Mouse (Mus musculus): ENCODE data around the gene Rnf141. TPM values are rescaled to one million over a fixed set of nuclear protein-coding genes. Genes with fewer than 3 reads are reported as not detected.

The Rnf141 gene
- polyA plus RNA-seq, 1 experiment from 2014 or later = 41.4 TPM

DNA sequence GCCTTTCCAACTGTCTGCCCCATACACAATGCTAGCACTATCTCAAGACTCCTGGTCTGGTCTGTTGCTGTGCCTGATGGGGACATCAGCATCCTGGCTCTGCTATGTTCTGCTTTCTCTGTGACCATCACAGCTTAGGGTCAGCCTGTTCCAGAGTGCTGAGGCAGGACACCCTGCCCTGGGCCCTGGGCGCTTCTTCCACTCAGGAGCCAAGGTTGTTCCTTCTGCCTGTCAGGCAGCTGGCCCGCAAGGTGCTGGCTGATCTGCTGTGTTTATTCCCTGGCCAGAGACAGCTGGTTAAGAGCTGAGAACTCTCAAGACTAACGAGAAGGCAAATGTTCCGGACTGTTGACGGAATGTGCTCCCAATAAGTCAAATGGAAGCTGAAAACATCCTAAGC is 52.1 kb downstream of the Rnf141 start:
- Histone ChIP-seq H3K4me2 (replicated peaks) (no peak overlapping the region), H3K9ac (no peak overlapping the region), H3K36me3 (replicated peaks; ENCODE audit: control insufficient read depth, insufficient read depth) (no peaks in the 10 kb centered on the region), H3K27ac (no peak overlapping the region), H3K27me3 (ENCODE audit: control insufficient read depth, insufficient read depth, low read length) (no peaks in the 10 kb centered on the region), H3K4me1 (replicated peaks; ENCODE audit: control insufficient read depth, insufficient read depth, low read length) (no peaks in the 10 kb centered on the region), H3K9me3 (ENCODE audit: control insufficient read depth, low read length) (no peaks in the 10 kb centered on the region), H3K4me3 (replicated peaks; ENCODE audit: low read length) (no peak overlapping the region)
- 94% methylated on average over 5 of the region's 5 CpGs for WGBS
- no peak for DNase-seq (ENCODE audit: low spot score)
- ATAC-seq (ENCODE audit: low FRiP score) = no peak

DNA sequence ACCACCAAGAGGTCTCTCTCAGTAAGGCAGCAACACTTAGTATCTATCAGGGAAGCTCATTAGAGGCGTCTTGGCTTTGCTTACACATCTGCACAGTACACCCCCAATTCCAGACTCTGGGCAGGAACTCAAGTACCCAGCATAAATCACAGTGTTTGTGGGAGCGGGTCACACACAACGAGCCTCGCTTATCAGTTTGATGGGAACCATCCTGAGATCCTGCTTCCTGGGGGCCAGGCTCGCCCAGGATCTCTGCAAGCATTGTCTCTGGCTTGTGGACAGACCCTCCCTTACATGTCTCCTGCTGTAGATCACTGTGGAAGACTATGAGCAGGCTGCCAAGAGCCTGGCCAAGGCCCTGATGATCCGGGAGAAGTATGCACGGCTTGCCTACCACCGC is 53.4 kb downstream of the Rnf141 start:
- H3K36me3 ChIP-seq (replicated peaks; ENCODE audit: control insufficient read depth, insufficient read depth) = no peaks in the 10 kb centered on the region
- H3K4me2 ChIP-seq (replicated peaks) = no peak overlapping the region
- no peak overlapping the region for H3K9ac ChIP-seq
- no peaks in the 10 kb centered on the region for H3K4me1 ChIP-seq (replicated peaks; ENCODE audit: control insufficient read depth, insufficient read depth, low read length)
- no peaks in the 10 kb centered on the region for H3K27me3 ChIP-seq (ENCODE audit: control insufficient read depth, insufficient read depth, low read length)
- no peak overlapping the region for H3K4me3 ChIP-seq (replicated peaks; ENCODE audit: low read length)
- ATAC-seq (ENCODE audit: low FRiP score) = no peak
- 86% methylated on average over 8 of the region's 8 CpGs for WGBS
- no peaks in the 10 kb centered on the region for H3K9me3 ChIP-seq (ENCODE audit: control insufficient read depth, low read length)
- no peak overlapping the region for H3K27ac ChIP-seq
- no peak for DNase-seq (ENCODE audit: low spot score)

GRCm38 (mm10) chr7:110787310-110787709 is 56.9 kb downstream of the Rnf141 start:
- H3K27ac ChIP-seq = no peak overlapping the region
- 0 out of 2 replicates have a peak, but pooled peaks cover 5% of the 10 kb centered on the region for H3K4me1 ChIP-seq (replicated peaks; ENCODE audit: control insufficient read depth, insufficient read depth, low read length)
- 81% methylated on average over 6 of the region's 6 CpGs for WGBS
- H3K27me3 ChIP-seq (ENCODE audit: control insufficient read depth, insufficient read depth, low read length) = no peaks in the 10 kb centered on the region
- H3K9ac ChIP-seq = no peak overlapping the region
- no peaks in the 10 kb centered on the region for H3K9me3 ChIP-seq (ENCODE audit: control insufficient read depth, low read length)
- DNase-seq (ENCODE audit: low spot score) = no peak
- no peak overlapping the region for H3K4me3 ChIP-seq (replicated peaks; ENCODE audit: low read length)
- no peak for ATAC-seq (ENCODE audit: low FRiP score)
- H3K36me3 ChIP-seq (replicated peaks; ENCODE audit: control insufficient read depth, insufficient read depth) = no peaks in the 10 kb centered on the region
- no peak overlapping the region for H3K4me2 ChIP-seq (replicated peaks)

DNA sequence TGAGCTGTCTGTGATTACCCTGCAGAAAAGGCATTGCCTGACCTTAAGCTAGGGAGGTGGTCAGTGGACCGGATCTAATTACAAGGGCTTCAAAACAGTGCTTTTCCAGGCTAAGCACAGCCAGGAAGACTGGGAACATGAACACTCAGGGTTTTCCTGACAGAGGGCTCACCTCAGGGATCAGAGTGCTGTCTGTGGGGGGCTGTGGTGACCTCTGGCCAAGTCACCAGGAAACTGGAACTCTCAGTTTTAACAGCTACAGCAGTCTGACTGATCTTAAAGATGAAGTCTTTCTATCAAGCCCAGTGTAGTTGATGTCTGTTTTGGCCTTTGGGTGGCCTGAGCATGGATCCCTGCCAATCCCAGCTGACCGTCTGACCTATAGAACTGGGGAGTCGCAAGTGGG is 58.5 kb downstream of the Rnf141 start:
- no peak overlapping the region for H3K27ac ChIP-seq
- H3K4me2 ChIP-seq (replicated peaks) = no peak overlapping the region
- no peaks in the 10 kb centered on the region for H3K9me3 ChIP-seq (ENCODE audit: control insufficient read depth, low read length)
- no peak overlapping the region for H3K9ac ChIP-seq
- no peak overlapping the region for H3K4me3 ChIP-seq (replicated peaks; ENCODE audit: low read length)
- WGBS = 79% methylated on average over 3 of the region's 3 CpGs
- H3K36me3 ChIP-seq (replicated peaks; ENCODE audit: control insufficient read depth, insufficient read depth) = no peaks in the 10 kb centered on the region
- H3K4me1 ChIP-seq (replicated peaks; ENCODE audit: control insufficient read depth, insufficient read depth, low read length) = peaks cover 10% of the 10 kb centered on the region; the same call in 1 of the 2 replicates
- ATAC-seq (ENCODE audit: low FRiP score) = no peak
- no peaks in the 10 kb centered on the region for H3K27me3 ChIP-seq (ENCODE audit: control insufficient read depth, insufficient read depth, low read length)
- DNase-seq (ENCODE audit: low spot score) = no peak

DNA sequence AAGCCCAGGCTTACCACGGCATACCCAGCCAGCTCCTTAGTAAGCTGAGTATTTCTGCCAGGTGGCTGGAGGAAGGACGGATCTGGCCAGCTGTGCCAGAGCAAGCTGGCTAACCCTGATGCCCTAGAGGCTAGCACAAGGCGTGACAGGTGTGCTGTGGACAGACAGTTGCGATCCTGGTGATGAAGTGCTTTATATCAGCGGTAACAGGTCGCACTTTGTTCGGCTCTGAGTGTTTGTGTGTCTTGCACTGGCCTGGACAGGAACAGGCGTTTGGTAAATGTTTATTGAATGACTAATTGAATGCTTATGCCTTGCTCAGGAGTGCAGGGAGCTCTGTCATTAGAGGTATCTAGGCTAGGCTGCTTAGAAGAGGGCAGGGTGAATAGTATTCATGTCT is 59.3 kb downstream of the Rnf141 start:
- Histone ChIP-seq H3K9ac (no peak overlapping the region), H3K9me3 (ENCODE audit: control insufficient read depth, low read length) (no peaks in the 10 kb centered on the region), H3K27me3 (ENCODE audit: control insufficient read depth, insufficient read depth, low read length) (no peaks in the 10 kb centered on the region), H3K4me3 (replicated peaks; ENCODE audit: low read length) (no peak overlapping the region), H3K27ac (no peak overlapping the region), H3K36me3 (replicated peaks; ENCODE audit: control insufficient read depth, insufficient read depth) (no peaks in the 10 kb centered on the region), H3K4me1 (replicated peaks; ENCODE audit: control insufficient read depth, insufficient read depth, low read length) (peaks cover 10% of the 10 kb centered on the region; the same call in 1 of the 2 replicates), H3K4me2 (replicated peaks) (no peak overlapping the region)
- DNase-seq (ENCODE audit: low spot score) = no peak
- no peak for ATAC-seq (ENCODE audit: low FRiP score)
- 82% methylated on average over 8 of the region's 8 CpGs for WGBS

GRCm38 (mm10) chr7:110782845-110783478 is 61.3 kb downstream of the Rnf141 start:
- H3K4me3 ChIP-seq (replicated peaks; ENCODE audit: low read length) = no peak overlapping the region
- no peak for DNase-seq (ENCODE audit: low spot score)
- 54% methylated on average over 10 of the region's 10 CpGs for WGBS

GRCm38 (mm10) chr7:110782135-110782534 is 62.1 kb downstream of the Rnf141 start:
- ATAC-seq (ENCODE audit: low FRiP score) (no peak), DNase-seq (ENCODE audit: low spot score) (no peak)
- no peaks in the 10 kb centered on the region for H3K36me3 ChIP-seq (replicated peaks; ENCODE audit: control insufficient read depth, insufficient read depth)
- H3K9ac ChIP-seq = no peak overlapping the region
- WGBS = 64% methylated on average over 7 of the region's 7 CpGs
- H3K27ac ChIP-seq = no peak overlapping the region
- H3K4me2 ChIP-seq (replicated peaks) = no peak overlapping the region
- peaks cover 10% of the 10 kb centered on the region; the same call in 1 of the 2 replicates for H3K4me1 ChIP-seq (replicated peaks; ENCODE audit: control insufficient read depth, insufficient read depth, low read length)
- no peaks in the 10 kb centered on the region for H3K27me3 ChIP-seq (ENCODE audit: control insufficient read depth, insufficient read depth, low read length)
- H3K9me3 ChIP-seq (ENCODE audit: control insufficient read depth, low read length) = no peaks in the 10 kb centered on the region
- no peak overlapping the region for H3K4me3 ChIP-seq (replicated peaks; ENCODE audit: low read length)

More at GRCm38 (mm10) chr7:110782845-110783478, 61.3 kb downstream of the Rnf141 start:
- Histone ChIP-seq H3K27me3 (ENCODE audit: control insufficient read depth, insufficient read depth, low read length) (no peaks in the 10 kb centered on the region), H3K27ac (no peak overlapping the region), H3K36me3 (replicated peaks; ENCODE audit: control insufficient read depth, insufficient read depth) (no peaks in the 10 kb centered on the region), H3K4me2 (replicated peaks) (no peak overlapping the region), H3K4me1 (replicated peaks; ENCODE audit: control insufficient read depth, insufficient read depth, low read length) (peaks cover 10% of the 10 kb centered on the region; the same call in 1 of the 2 replicates), H3K9me3 (ENCODE audit: control insufficient read depth, low read length) (no peaks in the 10 kb centered on the region), H3K9ac (no peak overlapping the region)
- no peak for ATAC-seq (ENCODE audit: low FRiP score)

- Histone ChIP-seq H3K4me2 (replicated peaks) (no peak overlapping the region), H3K27me3 (ENCODE audit: control insufficient read depth, insufficient read depth, low read length) (no peaks in the 10 kb centered on the region), H3K4me3 (replicated peaks; ENCODE audit: low read length) (no peak overlapping the region), H3K36me3 (replicated peaks; ENCODE audit: control insufficient read depth, insufficient read depth) (no peaks in the 10 kb centered on the region), H3K27ac (peak overlapping the region; percentile 66; the same call in 1 of the 2 replicates), H3K4me1 (replicated peaks; ENCODE audit: control insufficient read depth, insufficient read depth, low read length) (peaks cover 10% of the 10 kb centered on the region; the same call in 1 of the 2 replicates), H3K9ac (no peak overlapping the region), H3K9me3 (ENCODE audit: control insufficient read depth, low read length) (no peaks in the 10 kb centered on the region)
- DNase-seq (ENCODE audit: low spot score) (no peak), ATAC-seq (ENCODE audit: low FRiP score) (peak; percentile 26; the same call in 1 of the 2 replicates)
- 62% methylated on average over 2 of the region's 2 CpGs for WGBS
Measured at GRCm38 (mm10) chr7:110781231-110781711, 63.0 kb downstream of the Rnf141 start.

GRCm38 (mm10) chr7:110780520-110780919 is 63.7 kb downstream of the Rnf141 start:
- no peaks in the 10 kb centered on the region for H3K9me3 ChIP-seq (ENCODE audit: control insufficient read depth, low read length)
- H3K4me1 ChIP-seq (replicated peaks; ENCODE audit: control insufficient read depth, insufficient read depth, low read length) = peaks cover 10% of the 10 kb centered on the region; the same call in 1 of the 2 replicates
- DNase-seq (ENCODE audit: low spot score) (no peak), ATAC-seq (ENCODE audit: low FRiP score) (no peak)
- no peak overlapping the region for H3K4me2 ChIP-seq (replicated peaks)
- no peak overlapping the region for H3K9ac ChIP-seq
- H3K27me3 ChIP-seq (ENCODE audit: control insufficient read depth, insufficient read depth, low read length) = no peaks in the 10 kb centered on the region
- peak overlapping the region; percentile 66 for H3K27ac ChIP-seq
- no peaks in the 10 kb centered on the region for H3K36me3 ChIP-seq (replicated peaks; ENCODE audit: control insufficient read depth, insufficient read depth)
- no peak overlapping the region for H3K4me3 ChIP-seq (replicated peaks; ENCODE audit: low read length)
- 77% methylated on average over 4 of the region's 4 CpGs for WGBS
